Mouse (Mus musculus) neural tube, embryonic 11.5 days (tissue): ENCODE results near the gene Phc1. TPM values are rescaled to one million over a fixed set of nuclear protein-coding genes. Genes with fewer than 3 reads are reported as not detected.
A peak's percentile ranks its signal among the peaks of the same experiment; 100 is the strongest.

Experiments
- ATAC-seq: fragments of 200-750 bp; cut with Nextera tagmentation; 2 replicates; pipeline ENCODE4 v1.8.0; 2017; ENCODE audit warnings: moderate number of reproducible peaks, mild to moderate bottlenecking, moderate TSS enrichment, moderate library complexity; ENCODE audit not compliant: insufficient read depth, low FRiP score, low TSS enrichment
- DNase-seq: peaks from one replicate; pipeline ENCODE4 v3.0.0-alpha.2; 2015; ENCODE audit warnings: low spot score
- H3K27ac ChIP-seq: fragments of 300-500 bp; sonication (generic); 2 replicates; pipeline ENCODE4 v1.5.1; 2014; ENCODE audit warnings: low read depth, mild to moderate bottlenecking, low read length
- H3K27me3 ChIP-seq: fragments of 300-500 bp; sonication (generic); 2 replicates; pipeline ENCODE4 v1.6.1; 2014; ENCODE audit warnings: mild to moderate bottlenecking, low read length, mixed read lengths; ENCODE audit not compliant: control insufficient read depth, insufficient read depth
- H3K36me3 ChIP-seq: fragments of 300-500 bp; sonication (generic); 2 replicates; pipeline ENCODE4 v1.6.1; 2014; ENCODE audit warnings: mild to moderate bottlenecking, low read length, moderate library complexity, mixed read lengths; ENCODE audit not compliant: control insufficient read depth, insufficient read depth
- H3K4me1 ChIP-seq: fragments of 300-500 bp; sonication (generic); 2 replicates; pipeline ENCODE4 v1.6.1; 2014; ENCODE audit warnings: low read length, mixed read lengths; ENCODE audit not compliant: control insufficient read depth, insufficient read depth
- H3K4me2 ChIP-seq: fragments of 300-500 bp; sonication (generic); 2 replicates; pipeline ENCODE4 v1.6.1; 2014; ENCODE audit warnings: low read depth, mild to moderate bottlenecking, moderate library complexity
- H3K4me3 ChIP-seq: fragments of 300-500 bp; sonication (generic); 2 replicates; pipeline ENCODE4 v1.5.1; 2014; ENCODE audit warnings: low read depth, low read length
- H3K9ac ChIP-seq: fragments of 300-500 bp; sonication (generic); 2 replicates; pipeline ENCODE4 v1.6.1; 2014; ENCODE audit warnings: mild to moderate bottlenecking, low read length
- H3K9me3 ChIP-seq: fragments of 300-500 bp; sonication (generic); 2 replicates; pipeline ENCODE4 v1.6.1; 2016; ENCODE audit warnings: low read length; ENCODE audit not compliant: control insufficient read depth
- WGBS: fragments of 180-500 bp; shearing (Covaris S2); extraction: QIAGEN DNeasy Blood & Tissue Kit; methylation state at CpG from one replicate; pipeline ENCODE4 v1.1.7; 2014; 5-methylcytosine and 5-hydroxymethylcytosine counted together
- polyA plus RNA-seq: library from polyadenylated mRNA; unstranded; fragments of >200 nt; fragmentation: Nextera tagmentation; extraction: Ambion mirVana; gene quantifications from 2 replicates; pipeline ENCODE4 v1.2.1, GENCODE M21; 2014

Phc1 gene
- polyA plus RNA-seq, 1 experiment from 2014 or later = 42.7 TPM

GRCm38 (mm10) chr6:122325361-122325975 is 14.9 kb downstream of the Phc1 start:
- 90% methylated on average over 6 of the region's 6 CpGs for WGBS
- Histone ChIP-seq H3K4me2 (no peak overlapping the region), H3K4me1 (no peaks in the 10 kb centered on the region), H3K36me3 (peaks cover 10% of the 10 kb centered on the region), H3K9ac (no peak overlapping the region), H3K27me3 (no peaks in the 10 kb centered on the region), H3K9me3 (no peaks in the 10 kb centered on the region), H3K27ac (no peak overlapping the region), H3K4me3 (no peak overlapping the region)
- DNase-seq (no peak), ATAC-seq (no peak)

GRCm38 (mm10) chr6:122318726-122319125 is 21.6 kb downstream of the Phc1 start:
- Histone ChIP-seq H3K9ac (no peak overlapping the region), H3K4me2 (no peak overlapping the region), H3K9me3 (no peaks in the 10 kb centered on the region), H3K4me1 (no peaks in the 10 kb centered on the region), H3K27ac (no peak overlapping the region), H3K4me3 (no peak overlapping the region), H3K27me3 (no peaks in the 10 kb centered on the region), H3K36me3 (peaks cover 13% of the 10 kb centered on the region)
- WGBS = 97% methylated on average over 1 of the region's 1 CpGs
- DNase-seq (no peak), ATAC-seq (no peak)

DNA sequence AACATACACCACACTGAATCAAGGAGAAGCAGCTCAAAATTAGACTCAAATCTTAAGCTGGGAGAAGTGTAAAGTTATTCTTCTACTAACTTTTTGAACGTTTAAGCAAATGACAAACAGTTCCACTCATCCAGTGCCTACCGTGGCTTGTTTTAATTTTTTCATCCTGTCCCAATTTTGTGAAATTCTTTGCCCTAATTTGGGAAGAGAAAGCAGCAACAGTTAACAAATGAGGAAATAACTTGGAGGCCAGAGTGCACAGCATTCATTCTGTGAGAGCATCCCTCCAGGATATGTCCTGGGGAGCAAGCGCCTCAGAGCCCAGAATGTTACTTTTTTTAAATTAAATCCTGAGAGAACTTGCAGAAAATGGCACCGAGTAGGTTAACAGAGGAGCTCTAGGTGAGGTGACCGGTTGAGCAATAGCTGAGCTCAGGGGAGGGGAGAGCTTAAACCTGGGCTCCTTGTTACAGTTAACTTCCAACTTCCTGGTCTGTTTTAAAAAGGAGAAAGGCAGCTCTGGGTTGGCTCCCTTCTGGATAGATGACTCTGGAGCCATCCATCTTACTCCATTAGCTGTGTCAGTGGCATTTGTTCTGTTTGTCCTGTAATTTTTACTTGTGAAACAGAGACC is 30.1 kb downstream of the Phc1 start:
- Histone ChIP-seq H3K4me3 (no peak overlapping the region), H3K9ac (no peak overlapping the region), H3K4me2 (peak overlapping the region; percentile 81), H3K36me3 (peaks cover 3% of the 10 kb centered on the region), H3K4me1 (peaks cover 11% of the 10 kb centered on the region), H3K27ac (no peak overlapping the region), H3K27me3 (no peaks in the 10 kb centered on the region), H3K9me3 (no peaks in the 10 kb centered on the region)
- WGBS = 72% methylated on average over 5 of the region's 5 CpGs
- ATAC-seq (no peak), DNase-seq (no peak)

DNA sequence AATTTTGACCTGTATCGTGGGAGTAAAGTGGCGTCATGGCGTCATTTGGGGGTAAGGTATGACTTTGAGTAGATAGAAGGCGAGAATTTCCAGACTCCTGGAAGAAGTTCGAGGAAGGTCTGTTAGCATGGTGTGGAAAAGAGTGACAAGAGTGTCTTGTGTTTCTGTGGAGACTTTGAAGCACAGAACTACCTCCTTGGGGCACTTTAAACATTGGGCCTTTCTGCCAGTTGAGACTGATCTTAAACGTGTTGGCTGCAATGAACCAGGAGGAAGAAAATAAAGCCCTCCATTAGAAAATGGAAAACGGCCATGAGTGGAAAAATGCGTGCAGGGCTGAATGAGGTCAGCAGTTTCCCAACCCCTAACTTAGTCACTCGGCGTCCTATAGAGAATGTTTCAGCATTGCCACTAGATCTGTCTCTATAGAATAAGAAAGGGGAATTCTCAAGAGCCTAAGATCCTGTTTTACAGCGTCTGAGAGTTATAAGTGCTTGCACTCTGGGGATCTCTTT is 30.9 kb downstream of the Phc1 start:
- WGBS = 14% methylated on average over 11 of the region's 11 CpGs
- H3K9ac ChIP-seq = peak overlapping the region; percentile 70
- H3K4me2 ChIP-seq = peak overlapping the region; percentile 81
- no peaks in the 10 kb centered on the region; the same call in 1 of the 2 replicates for H3K36me3 ChIP-seq
- DNase-seq (no peak), ATAC-seq (no peak)
- no peaks in the 10 kb centered on the region for H3K9me3 ChIP-seq
- H3K4me3 ChIP-seq = peak overlapping the region; percentile 69
- no peak overlapping the region for H3K27ac ChIP-seq
- H3K27me3 ChIP-seq = no peaks in the 10 kb centered on the region
- peaks cover 11% of the 10 kb centered on the region for H3K4me1 ChIP-seq

- H3K4me2 ChIP-seq = peak within 1 kb of the TSS; percentile 81
- H3K9ac ChIP-seq = peak within 1 kb of the TSS; percentile 70
- H3K36me3 ChIP-seq = no peaks in the 10 kb centered on the region; the same call in 1 of the 2 replicates
- no peaks in the 10 kb centered on the region for H3K27me3 ChIP-seq
- no peak within 1 kb of the TSS for H3K27ac ChIP-seq
- peak; percentile 93 for DNase-seq
- H3K4me3 ChIP-seq = peak within 1 kb of the TSS; percentile 69
- H3K4me1 ChIP-seq = peaks cover 11% of the 10 kb centered on the region
- WGBS = under 1% methylated on average over 49 of the region's 49 CpGs
- ATAC-seq = peak; percentile 97
- H3K9me3 ChIP-seq = no peaks in the 10 kb centered on the region
Measured at GRCm38 (mm10) chr6:122308505-122309393, 31.6 kb downstream of the Phc1 start, which contains the start of gene M6pr. Gene M6pr, plus strand, starts transcription at chr6:122308720.

DNA sequence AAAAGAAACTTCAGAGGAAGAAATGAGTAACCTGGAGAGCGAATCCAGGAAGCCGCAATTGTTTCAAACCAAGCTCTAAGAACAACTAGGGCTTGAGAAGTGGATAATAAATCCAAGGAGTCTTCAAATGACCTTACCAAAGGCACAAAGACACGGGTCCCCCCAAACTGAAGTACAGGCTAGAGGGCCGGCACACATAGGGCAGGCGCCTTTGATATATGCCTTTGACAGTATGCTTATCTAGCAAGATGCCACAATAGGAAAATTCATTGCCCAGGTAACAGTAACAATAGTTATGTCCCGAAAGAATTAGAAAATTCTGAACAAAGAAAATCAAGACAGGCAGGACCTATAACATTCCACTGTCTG is 32.2 kb downstream of the Phc1 start:
- no peak overlapping the region for H3K27ac ChIP-seq
- no peak for DNase-seq
- H3K9ac ChIP-seq = no peak overlapping the region
- WGBS = 68% methylated on average over 6 of the region's 6 CpGs
- no peaks in the 10 kb centered on the region; the same call in 1 of the 2 replicates for H3K36me3 ChIP-seq
- H3K4me1 ChIP-seq = peaks cover 11% of the 10 kb centered on the region
- no peaks in the 10 kb centered on the region for H3K27me3 ChIP-seq
- no peak overlapping the region for H3K4me2 ChIP-seq
- no peaks in the 10 kb centered on the region for H3K9me3 ChIP-seq
- ATAC-seq = peak; percentile 54
- H3K4me3 ChIP-seq = no peak overlapping the region

GRCm38 (mm10) chr6:122306707-122307106 is 33.7 kb downstream of the Phc1 start:
- DNase-seq = no peak
- ATAC-seq = no peak
- no peaks in the 10 kb centered on the region for H3K36me3 ChIP-seq
- H3K4me2 ChIP-seq = no peak overlapping the region
- peaks cover 11% of the 10 kb centered on the region for H3K4me1 ChIP-seq
- H3K9ac ChIP-seq = no peak overlapping the region
- WGBS = 87% methylated on average over 4 of the region's 4 CpGs
- H3K27me3 ChIP-seq = no peaks in the 10 kb centered on the region
- H3K27ac ChIP-seq = no peak overlapping the region
- H3K4me3 ChIP-seq = no peak overlapping the region
- no peaks in the 10 kb centered on the region for H3K9me3 ChIP-seq

DNA sequence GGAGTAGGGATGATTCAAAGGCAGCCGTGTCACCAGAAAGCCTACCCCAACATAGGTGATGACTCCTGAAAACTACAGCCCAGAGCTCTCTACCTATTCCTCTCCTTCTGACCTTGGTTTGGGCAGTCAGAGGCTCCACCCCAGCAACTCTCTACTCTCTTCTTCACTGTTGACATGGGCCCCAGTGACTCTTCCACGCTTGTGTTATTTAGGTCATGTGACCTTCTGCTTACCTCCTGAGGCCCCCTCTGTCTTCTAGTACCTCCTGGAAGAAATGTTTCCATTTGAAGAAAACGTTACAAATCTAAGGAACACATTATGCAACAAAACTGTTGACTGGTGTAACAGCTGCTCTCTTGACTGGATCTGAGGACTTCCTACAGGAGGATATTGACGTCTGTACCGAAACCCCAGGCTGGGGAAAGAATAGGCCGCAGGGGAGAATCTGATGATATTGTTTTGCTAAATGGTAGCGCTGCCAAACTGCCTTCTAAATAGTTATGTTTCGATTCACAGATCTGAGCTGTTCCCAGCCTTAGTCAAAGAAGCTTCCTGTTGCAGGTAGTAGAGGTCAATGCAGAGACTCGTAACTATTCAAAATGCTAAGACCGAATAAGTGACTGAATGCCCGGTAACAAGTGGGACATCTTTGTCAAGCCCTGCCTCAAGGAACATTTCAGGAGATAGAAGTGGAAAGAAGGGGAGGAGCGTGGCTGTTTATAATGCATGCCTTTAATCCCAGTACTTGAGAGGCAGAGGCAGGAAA is 35.4 kb downstream of the Phc1 start:
- ATAC-seq (no peak), DNase-seq (no peak)
- H3K27me3 ChIP-seq = no peaks in the 10 kb centered on the region
- no peak overlapping the region for H3K4me2 ChIP-seq
- H3K4me3 ChIP-seq = no peak overlapping the region
- no peaks in the 10 kb centered on the region for H3K9me3 ChIP-seq
- no peaks in the 10 kb centered on the region for H3K36me3 ChIP-seq
- peaks cover 6% of the 10 kb centered on the region for H3K4me1 ChIP-seq
- no peak overlapping the region for H3K9ac ChIP-seq
- 83% methylated on average over 12 of the region's 12 CpGs for WGBS
- no peak overlapping the region for H3K27ac ChIP-seq
